Mouse (Mus musculus): Measurements from ENCODE around the gene Rhbdf2. TPM values are rescaled to one million over a fixed set of nuclear protein-coding genes. Genes with fewer than 3 reads are reported as not detected.

Gene Rhbdf2
- polyA plus RNA-seq, 1 experiment from 2014 or later: 1.2 TPM

- no peaks in the 10 kb centered on the region for H3K27me3 ChIP-seq (ENCODE audit: control insufficient read depth, insufficient read depth, low read depth, low read length)
- no peak overlapping the region for H3K4me3 ChIP-seq (ENCODE audit: low read depth, low read length)
- peak overlapping the region; percentile 77 for H3K27ac ChIP-seq (ENCODE audit: low read length)
- peak overlapping the region; percentile 39; the same call in 1 of the 2 replicates for H3K9ac ChIP-seq (ENCODE audit: low read depth, low read length)
- peaks cover 44% of the 10 kb centered on the region for H3K4me1 ChIP-seq (ENCODE audit: control insufficient read depth, insufficient read depth, low read length)
- no peaks in the 10 kb centered on the region for H3K9me3 ChIP-seq (replicated peaks; ENCODE audit: control insufficient read depth, low read length, poor library complexity, severe bottlenecking)
- H3K4me2 ChIP-seq (ENCODE audit: low read length): no peak overlapping the region; the same call in 1 of the 2 replicates
- no peaks in the 10 kb centered on the region for H3K36me3 ChIP-seq (ENCODE audit: control insufficient read depth, insufficient read depth, low read length)
- ATAC-seq: no peak
- WGBS: 56% methylated on average over 7 of the region's 8 CpGs
Observed at GRCm38 (mm10) chr11:116661948-116662377, 35.1 kb upstream of the Rhbdf2 start.

DNA sequence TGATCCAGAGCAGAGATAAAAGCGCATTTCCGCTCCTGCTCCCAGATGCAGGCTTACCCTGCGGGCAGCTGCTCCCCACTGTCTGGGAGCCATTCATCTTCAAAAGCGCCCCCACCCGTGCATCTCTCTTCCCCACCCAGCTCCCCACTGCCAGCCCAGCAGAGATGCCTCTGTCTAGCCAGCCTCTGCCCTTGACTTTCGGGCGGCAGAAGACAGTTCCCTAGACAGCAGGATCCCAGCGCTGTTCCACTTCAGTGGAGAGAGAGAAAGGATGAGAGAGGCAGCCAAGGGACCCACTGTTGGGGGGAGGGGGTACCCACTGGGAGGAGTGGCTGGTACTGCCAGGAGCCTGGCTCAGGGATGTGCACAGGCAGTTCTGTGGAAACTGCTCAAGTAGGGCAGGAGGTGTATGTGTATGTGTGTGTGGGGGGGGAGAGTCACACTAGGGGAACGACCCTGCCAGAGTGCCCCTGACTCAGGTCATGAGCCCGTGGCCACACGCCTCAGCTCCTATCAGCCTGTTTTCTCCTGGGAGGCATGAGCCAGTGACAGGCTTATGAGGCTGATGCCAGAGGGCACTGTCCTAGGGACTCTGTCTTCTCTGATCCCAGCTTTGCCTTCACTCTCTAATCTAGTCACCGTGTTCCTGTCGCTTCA lies 34.6 kb upstream of the Rhbdf2 start:
- WGBS: 12% methylated on average over 13 of the region's 13 CpGs
- peak overlapping the region; percentile 53 for H3K9ac ChIP-seq (ENCODE audit: low read depth, low read length)
- peak overlapping the region; percentile 77 for H3K27ac ChIP-seq (ENCODE audit: low read length)
- H3K9me3 ChIP-seq (replicated peaks; ENCODE audit: control insufficient read depth, low read length, poor library complexity, severe bottlenecking): no peaks in the 10 kb centered on the region
- H3K4me1 ChIP-seq (ENCODE audit: control insufficient read depth, insufficient read depth, low read length): peaks cover 44% of the 10 kb centered on the region
- H3K4me2 ChIP-seq (ENCODE audit: low read length): peak overlapping the region; percentile 31
- H3K36me3 ChIP-seq (ENCODE audit: control insufficient read depth, insufficient read depth, low read length): no peaks in the 10 kb centered on the region
- no peak overlapping the region for H3K4me3 ChIP-seq (ENCODE audit: low read depth, low read length)
- peak; percentile 59 for ATAC-seq
- H3K27me3 ChIP-seq (ENCODE audit: control insufficient read depth, insufficient read depth, low read depth, low read length): no peaks in the 10 kb centered on the region

GRCm38 (mm10) chr11:116660181-116660580 lies 33.4 kb upstream of the Rhbdf2 start:
- Histone ChIP-seq H3K4me2 (ENCODE audit: low read length) (no peak overlapping the region), H3K27ac (ENCODE audit: low read length) (peak overlapping the region; percentile 34; the same call in 1 of the 2 replicates), H3K27me3 (ENCODE audit: control insufficient read depth, insufficient read depth, low read depth, low read length) (no peaks in the 10 kb centered on the region), H3K4me1 (ENCODE audit: control insufficient read depth, insufficient read depth, low read length) (peaks cover 46% of the 10 kb centered on the region), H3K9me3 (replicated peaks; ENCODE audit: control insufficient read depth, low read length, poor library complexity, severe bottlenecking) (no peaks in the 10 kb centered on the region), H3K4me3 (ENCODE audit: low read depth, low read length) (no peak overlapping the region), H3K9ac (ENCODE audit: low read depth, low read length) (no peak overlapping the region), H3K36me3 (ENCODE audit: control insufficient read depth, insufficient read depth, low read length) (no peaks in the 10 kb centered on the region)
- ATAC-seq: no peak
- 58% methylated on average over 9 of the region's 9 CpGs for WGBS

DNA sequence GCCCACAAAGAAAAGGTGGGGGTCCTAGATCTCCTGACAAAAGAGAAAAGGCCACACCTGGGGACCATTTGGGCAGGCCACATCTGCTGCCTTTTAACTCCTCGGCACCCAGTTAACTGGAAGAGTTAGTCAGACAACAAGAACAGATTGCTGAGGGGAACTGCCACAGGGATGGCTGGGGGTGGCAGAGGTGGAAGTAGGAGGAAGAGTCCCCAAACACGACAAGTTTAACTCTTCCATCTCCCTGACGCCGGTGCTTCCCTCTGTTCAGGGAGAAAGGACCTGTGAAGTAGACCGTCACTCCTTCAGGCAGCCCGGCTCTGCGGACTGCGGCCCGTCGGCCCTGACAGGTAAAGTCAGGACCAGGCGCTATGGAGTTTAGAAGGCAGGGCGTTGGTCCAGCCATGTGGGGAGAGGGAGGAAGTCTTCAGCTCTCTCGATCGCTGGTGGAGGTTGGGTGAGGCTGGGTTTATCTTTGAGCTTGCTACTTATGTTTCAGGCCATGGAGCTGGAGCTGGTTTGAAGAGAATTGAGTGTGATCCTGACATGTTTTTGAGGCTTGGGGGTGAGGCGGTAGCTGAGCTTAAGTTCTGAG lies 32.3 kb upstream of the Rhbdf2 start:
- no peaks in the 10 kb centered on the region for H3K27me3 ChIP-seq (ENCODE audit: control insufficient read depth, insufficient read depth, low read depth, low read length)
- peaks cover 43% of the 10 kb centered on the region for H3K4me1 ChIP-seq (ENCODE audit: control insufficient read depth, insufficient read depth, low read length)
- no peaks in the 10 kb centered on the region for H3K36me3 ChIP-seq (ENCODE audit: control insufficient read depth, insufficient read depth, low read length)
- no peak overlapping the region for H3K9ac ChIP-seq (ENCODE audit: low read depth, low read length)
- no peak overlapping the region for H3K4me3 ChIP-seq (ENCODE audit: low read depth, low read length)
- no peak overlapping the region for H3K4me2 ChIP-seq (ENCODE audit: low read length)
- no peaks in the 10 kb centered on the region for H3K9me3 ChIP-seq (replicated peaks; ENCODE audit: control insufficient read depth, low read length, poor library complexity, severe bottlenecking)
- WGBS: 84% methylated on average over 15 of the region's 15 CpGs
- no peak overlapping the region for H3K27ac ChIP-seq (ENCODE audit: low read length)
- ATAC-seq: no peak

DNA sequence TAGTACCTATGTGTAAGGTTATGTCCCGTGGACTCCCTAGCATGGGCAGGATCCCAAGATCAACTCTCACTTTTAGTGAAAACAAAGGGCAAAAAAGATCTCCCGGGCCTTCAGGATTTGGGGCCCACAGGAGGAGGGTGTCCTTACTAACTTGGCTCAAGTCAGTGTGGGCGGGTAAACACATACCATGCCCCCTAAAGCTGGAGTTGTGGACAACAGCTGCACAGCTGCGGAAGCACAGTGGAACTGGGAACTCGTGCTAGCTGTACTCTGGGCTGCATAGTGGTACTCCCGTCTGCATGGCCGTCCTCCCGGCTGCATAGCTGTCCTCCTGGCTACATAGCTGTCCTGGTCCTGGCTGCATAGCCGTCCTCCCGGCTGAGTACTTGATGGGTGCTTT lies 31.4 kb upstream of the Rhbdf2 start:
- no peaks in the 10 kb centered on the region for H3K27me3 ChIP-seq (ENCODE audit: control insufficient read depth, insufficient read depth, low read depth, low read length)
- no peaks in the 10 kb centered on the region for H3K36me3 ChIP-seq (ENCODE audit: control insufficient read depth, insufficient read depth, low read length)
- peak overlapping the region; percentile 27; the same call in 1 of the 2 replicates for H3K4me2 ChIP-seq (ENCODE audit: low read length)
- no peak for ATAC-seq
- H3K4me3 ChIP-seq (ENCODE audit: low read depth, low read length): no peak overlapping the region
- no peak overlapping the region for H3K9ac ChIP-seq (ENCODE audit: low read depth, low read length)
- H3K4me1 ChIP-seq (ENCODE audit: control insufficient read depth, insufficient read depth, low read length): peaks cover 43% of the 10 kb centered on the region
- H3K27ac ChIP-seq (ENCODE audit: low read length): no peak overlapping the region
- no peaks in the 10 kb centered on the region for H3K9me3 ChIP-seq (replicated peaks; ENCODE audit: control insufficient read depth, low read length, poor library complexity, severe bottlenecking)
- 55% methylated on average over 10 of the region's 10 CpGs for WGBS

DNA sequence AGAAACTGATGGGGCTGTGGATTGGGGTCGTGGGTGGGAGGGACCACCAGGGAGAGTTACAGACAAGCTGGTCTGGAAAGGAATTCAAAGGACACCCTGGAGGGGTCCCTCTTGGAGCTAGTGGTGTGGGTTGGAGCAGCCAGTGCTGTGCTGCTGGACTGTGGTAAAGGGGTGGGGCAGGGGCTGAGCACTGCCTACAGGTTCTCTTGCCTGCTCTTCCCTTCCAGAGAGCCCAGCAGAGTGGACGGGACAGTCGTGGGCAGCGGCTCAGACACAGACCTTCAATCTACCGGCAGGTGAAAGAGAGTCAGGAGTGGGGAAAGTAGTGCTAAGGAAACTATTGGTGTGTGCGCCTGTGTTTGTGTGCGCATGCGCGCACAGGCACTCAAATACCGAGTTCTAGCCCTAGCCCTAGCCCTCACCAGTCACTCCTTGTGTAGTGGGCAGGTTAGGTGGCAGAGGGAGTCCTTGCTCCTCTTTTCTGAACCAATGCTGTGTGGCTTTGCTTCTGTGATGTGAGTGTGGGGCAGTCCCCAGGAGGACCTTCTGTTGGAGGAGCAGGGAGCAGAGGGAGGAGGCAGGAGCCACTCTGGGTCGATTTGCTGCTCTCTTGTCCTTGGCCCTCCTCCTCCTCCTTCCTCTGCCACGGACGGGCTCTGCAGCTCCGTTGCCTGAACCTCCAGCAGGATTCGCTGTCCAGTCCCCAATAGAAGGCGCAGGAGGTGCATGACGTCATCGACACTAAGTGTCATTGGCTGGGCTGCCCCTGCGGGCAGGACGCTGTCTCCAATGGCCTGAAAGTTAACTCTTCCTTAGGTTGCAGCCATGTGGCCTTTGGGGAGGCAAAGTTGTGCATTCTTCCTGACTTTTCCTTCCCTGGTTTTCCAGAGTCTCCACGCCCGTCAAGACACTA lies 30.7 kb upstream of the Rhbdf2 start:
- no peaks in the 10 kb centered on the region for H3K9me3 ChIP-seq (replicated peaks; ENCODE audit: control insufficient read depth, low read length, poor library complexity, severe bottlenecking)
- 6% methylated on average over 22 of the region's 22 CpGs for WGBS
- H3K4me2 ChIP-seq (ENCODE audit: low read length): peak overlapping the region; percentile 60
- H3K4me3 ChIP-seq (ENCODE audit: low read depth, low read length): peak overlapping the region; percentile 33
- peaks cover 43% of the 10 kb centered on the region for H3K4me1 ChIP-seq (ENCODE audit: control insufficient read depth, insufficient read depth, low read length)
- no peaks in the 10 kb centered on the region for H3K36me3 ChIP-seq (ENCODE audit: control insufficient read depth, insufficient read depth, low read length)
- no peaks in the 10 kb centered on the region for H3K27me3 ChIP-seq (ENCODE audit: control insufficient read depth, insufficient read depth, low read depth, low read length)
- peak overlapping the region; percentile 70 for H3K27ac ChIP-seq (ENCODE audit: low read length)
- peak overlapping the region; percentile 54 for H3K9ac ChIP-seq (ENCODE audit: low read depth, low read length)
- ATAC-seq: peak; percentile 76

GRCm38 (mm10) chr11:116656348-116657191 lies 29.8 kb upstream of the Rhbdf2 start:
- Histone ChIP-seq H3K27ac (ENCODE audit: low read length) (no peak overlapping the region), H3K9ac (ENCODE audit: low read depth, low read length) (no peak overlapping the region), H3K27me3 (ENCODE audit: control insufficient read depth, insufficient read depth, low read depth, low read length) (no peaks in the 10 kb centered on the region), H3K9me3 (replicated peaks; ENCODE audit: control insufficient read depth, low read length, poor library complexity, severe bottlenecking) (no peaks in the 10 kb centered on the region), H3K4me1 (ENCODE audit: control insufficient read depth, insufficient read depth, low read length) (peaks cover 36% of the 10 kb centered on the region), H3K36me3 (ENCODE audit: control insufficient read depth, insufficient read depth, low read length) (no peaks in the 10 kb centered on the region), H3K4me2 (ENCODE audit: low read length) (no peak overlapping the region), H3K4me3 (ENCODE audit: low read depth, low read length) (no peak overlapping the region)
- WGBS: 60% methylated on average over 16 of the region's 16 CpGs
- no peak for ATAC-seq

GRCm38 (mm10) chr11:116654255-116654821 lies 27.5 kb upstream of the Rhbdf2 start, which contains the start of gene Cygb:
Gene Cygb, minus strand, starts transcription at chr11:116654313.
- no peaks in the 10 kb centered on the region for H3K36me3 ChIP-seq (ENCODE audit: control insufficient read depth, insufficient read depth, low read length)
- H3K9me3 ChIP-seq (replicated peaks; ENCODE audit: control insufficient read depth, low read length, poor library complexity, severe bottlenecking): no peaks in the 10 kb centered on the region
- no peaks in the 10 kb centered on the region for H3K27me3 ChIP-seq (ENCODE audit: control insufficient read depth, insufficient read depth, low read depth, low read length)
- ATAC-seq: 0 out of 2 replicates have a peak, but pooled peaks have one; percentile 24
- H3K4me1 ChIP-seq (ENCODE audit: control insufficient read depth, insufficient read depth, low read length): peaks cover 23% of the 10 kb centered on the region
- 7% methylated on average over 28 of the region's 28 CpGs for WGBS
- peak within 1 kb of the TSS; percentile 59 for H3K4me3 ChIP-seq (ENCODE audit: low read depth, low read length)
- H3K9ac ChIP-seq (ENCODE audit: low read depth, low read length): peak within 1 kb of the TSS; percentile 78
- no peak within 1 kb of the TSS for H3K27ac ChIP-seq (ENCODE audit: low read length)
- peak within 1 kb of the TSS; percentile 80 for H3K4me2 ChIP-seq (ENCODE audit: low read length)
